Mouse (Mus musculus) megakaryocyte, embryonic 14.5 days (primary cell): ENCODE data around the gene Il5ra. TPM values are rescaled to one million over a fixed set of nuclear protein-coding genes. Genes with fewer than 3 reads are reported as not detected.
A peak's percentile ranks its signal among the peaks of the same experiment; 100 is the strongest.

Source experiments
- H3K27me3 ChIP-seq: replicated peaks from 2 replicates; pipeline ENCODE3; 2012; ENCODE audit warnings: inconsistent platforms
- H3K36me3 ChIP-seq: replicated peaks from 2 replicates; pipeline ENCODE3; 2012; ENCODE audit warnings: low read length, inconsistent platforms, mixed read lengths
- H3K4me1 ChIP-seq: 2 replicates; pipeline ENCODE4 v1.6.1; 2012; ENCODE audit warnings: inconsistent platforms
- H3K4me3 ChIP-seq: replicated peaks from 2 replicates; pipeline ENCODE3; 2012; ENCODE audit warnings: moderate library complexity, mild to moderate bottlenecking, inconsistent platforms
- H3K9me3 ChIP-seq: 2 replicates; pipeline ENCODE4 v1.6.1; 2012; ENCODE audit warnings: inconsistent platforms
- FLI1 ChIP-seq: IDR thresholded peaks from 2 replicates; pipeline ENCODE4 v1.6.1; 2012; ENCODE audit warnings: low read length, inconsistent platforms, mixed read lengths
- GATA1 ChIP-seq: IDR thresholded peaks from 3 replicates; pipeline ENCODE4 v1.6.1; 2012; ENCODE audit warnings: mixed read lengths, low read length, inconsistent platforms, borderline replicate concordance
- polyA plus RNA-seq: library from polyadenylated mRNA; stranded (reverse); fragments of >175 nt; gene quantifications from 2 replicates; pipeline ENCODE4 v1.2.3, GENCODE M21; 2012; ENCODE audit warnings: low replicate concordance; ENCODE audit not compliant: insufficient read depth

Il5ra gene
- polyA plus RNA-seq: 1.0 TPM in 1 of 2 replicates, not detected in the other

DNA sequence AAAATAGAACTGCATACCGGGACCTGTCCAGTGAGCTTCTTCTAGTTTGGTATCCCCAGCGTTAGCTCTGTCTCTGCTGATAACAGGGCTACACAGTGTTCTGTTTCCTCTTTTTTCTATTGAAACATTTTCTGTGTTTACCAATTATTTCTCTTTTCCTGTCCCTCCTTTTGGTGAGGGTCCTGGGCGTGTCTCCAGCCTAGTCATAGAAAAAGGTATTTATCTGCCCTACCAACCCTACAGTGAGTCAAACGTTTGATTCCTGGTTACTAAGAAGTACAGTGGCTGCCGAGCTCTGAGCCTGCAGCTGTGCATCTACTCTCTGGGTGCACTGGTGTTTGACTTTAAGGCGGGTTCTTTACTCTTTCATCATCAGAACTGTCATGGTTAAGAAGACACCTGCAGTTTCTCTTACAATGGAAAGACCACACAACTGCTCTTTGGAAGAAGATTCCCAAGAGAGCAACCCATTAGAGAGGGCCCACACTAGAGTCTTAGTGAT is at the start of gene Il5ra:
Gene Il5ra, minus strand, starts transcription at position 151 of the 502 bp plus-strand sequence.
- Histone ChIP-seq H3K27me3 (no peaks in the 10 kb centered on the region), H3K36me3 (no peaks in the 10 kb centered on the region), H3K4me1 (no peaks in the 10 kb centered on the region), H3K9me3 (no peaks in the 10 kb centered on the region), H3K4me3 (no peak within 1 kb of the TSS)
- TF ChIP-seq GATA1: no peak
- no peak for TF ChIP-seq FLI1

DNA sequence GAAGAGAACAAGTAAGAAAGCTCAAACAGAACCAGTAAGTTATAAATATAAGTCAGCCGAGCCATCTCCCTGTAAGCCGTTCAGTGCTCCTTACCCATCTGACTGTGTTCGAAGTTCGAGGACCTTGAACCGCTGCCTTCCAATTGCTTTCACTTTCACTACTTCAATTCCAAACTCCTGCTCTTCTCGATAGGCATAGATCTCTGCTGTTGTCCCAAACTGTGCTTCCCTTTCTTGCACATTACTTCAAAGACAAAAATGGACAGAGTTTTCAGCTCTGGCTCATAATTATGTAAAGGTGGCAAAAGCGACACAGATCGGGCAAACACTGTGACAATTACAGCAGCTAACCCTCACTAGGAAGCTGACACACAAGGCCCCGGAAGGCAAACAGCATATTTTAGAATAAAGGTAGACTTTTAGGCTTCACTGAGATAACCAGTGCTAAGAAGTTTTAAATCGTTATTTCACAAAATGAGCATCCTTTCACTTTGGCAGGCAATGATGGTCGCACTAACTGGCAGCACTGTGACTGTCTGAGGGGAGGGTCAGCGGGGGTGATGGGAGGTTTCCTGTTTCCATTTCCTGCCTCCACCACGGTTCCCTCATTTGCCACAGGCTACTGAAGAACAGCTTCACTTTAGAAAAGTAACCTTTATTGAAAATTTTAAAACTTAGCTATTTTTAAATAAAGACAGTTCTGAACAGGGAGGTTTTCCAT is 45.4 kb upstream of the Il5ra start:
- Histone ChIP-seq H3K4me1 (peaks cover 52% of the 10 kb centered on the region), H3K4me3 (peak overlapping the region; percentile 72), H3K36me3 (peaks cover 64% of the 10 kb centered on the region), H3K9me3 (no peaks in the 10 kb centered on the region), H3K27me3 (no peaks in the 10 kb centered on the region)
- TF ChIP-seq GATA1 (no peak), FLI1 (no peak)

DNA sequence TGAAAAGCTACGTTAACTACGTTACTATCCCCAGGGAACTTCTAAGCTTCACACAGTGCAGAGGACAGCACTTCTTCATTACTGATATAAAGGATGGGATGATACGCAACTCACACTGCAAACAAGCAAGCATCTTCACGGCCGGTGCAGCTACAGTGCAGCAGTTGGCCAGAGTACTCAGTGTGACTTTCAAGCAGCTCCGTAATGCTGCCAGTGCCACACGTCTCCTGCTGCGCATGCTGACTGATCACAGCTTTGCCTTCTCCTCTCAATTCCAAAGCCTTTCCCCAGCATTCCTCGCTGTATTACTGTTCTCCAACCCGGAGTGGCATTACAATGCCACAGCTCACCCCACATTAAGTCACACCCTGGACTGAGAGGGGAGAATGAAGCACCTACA is 44.8 kb upstream of the Il5ra start:
- Histone ChIP-seq H3K4me1 (peaks cover 45% of the 10 kb centered on the region), H3K9me3 (no peaks in the 10 kb centered on the region), H3K4me3 (peak overlapping the region; percentile 72), H3K27me3 (no peaks in the 10 kb centered on the region), H3K36me3 (peaks cover 70% of the 10 kb centered on the region)
- no peak for TF ChIP-seq GATA1
- TF ChIP-seq FLI1: no peak

DNA sequence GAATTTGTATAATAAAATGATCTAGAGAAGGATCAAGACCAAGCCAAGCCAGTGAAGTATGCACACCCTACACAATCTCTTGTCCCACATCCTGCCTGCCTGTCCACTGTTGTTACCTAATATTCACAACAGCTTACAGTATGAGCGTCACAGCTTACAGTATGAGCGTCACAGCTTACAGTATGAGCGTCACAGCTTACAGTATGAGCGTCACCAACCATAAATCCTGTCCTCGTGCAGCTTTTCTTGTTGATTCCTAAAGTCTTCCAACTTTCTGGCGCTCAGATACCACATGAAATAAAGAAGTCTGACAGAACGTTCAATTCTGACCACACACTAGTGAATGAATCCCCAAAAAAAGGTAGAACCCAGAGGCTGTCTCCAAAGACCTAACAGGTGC is 44.3 kb upstream of the Il5ra start:
- Histone ChIP-seq H3K36me3 (peaks cover 75% of the 10 kb centered on the region), H3K4me1 (peaks cover 41% of the 10 kb centered on the region), H3K9me3 (no peaks in the 10 kb centered on the region), H3K27me3 (no peaks in the 10 kb centered on the region), H3K4me3 (no peak overlapping the region)
- no peak for TF ChIP-seq FLI1
- TF ChIP-seq GATA1: no peak

DNA sequence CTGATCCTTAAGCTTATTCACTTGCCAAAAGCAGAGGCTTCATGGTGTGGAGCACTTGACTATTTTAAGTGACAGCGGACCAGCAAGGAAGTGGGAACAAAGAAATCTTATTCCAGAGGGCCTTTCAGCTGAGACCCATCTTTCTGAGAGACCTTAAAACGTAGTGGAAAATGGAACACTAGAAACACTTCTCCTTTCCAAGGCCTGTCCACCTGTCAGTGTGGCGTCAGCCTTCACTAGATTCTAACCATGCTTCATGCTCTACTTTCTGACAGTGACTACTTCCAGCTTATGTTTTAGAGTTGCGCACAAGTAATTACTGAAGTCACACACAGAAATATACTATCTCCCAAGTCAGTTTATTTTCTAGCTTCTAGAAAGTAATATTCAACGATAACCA is 43.6 kb upstream of the Il5ra start:
- Histone ChIP-seq H3K36me3 (peaks cover 81% of the 10 kb centered on the region), H3K9me3 (no peaks in the 10 kb centered on the region), H3K4me3 (no peak overlapping the region), H3K27me3 (no peaks in the 10 kb centered on the region), H3K4me1 (peaks cover 39% of the 10 kb centered on the region)
- no peak for TF ChIP-seq FLI1
- no peak for TF ChIP-seq GATA1

DNA sequence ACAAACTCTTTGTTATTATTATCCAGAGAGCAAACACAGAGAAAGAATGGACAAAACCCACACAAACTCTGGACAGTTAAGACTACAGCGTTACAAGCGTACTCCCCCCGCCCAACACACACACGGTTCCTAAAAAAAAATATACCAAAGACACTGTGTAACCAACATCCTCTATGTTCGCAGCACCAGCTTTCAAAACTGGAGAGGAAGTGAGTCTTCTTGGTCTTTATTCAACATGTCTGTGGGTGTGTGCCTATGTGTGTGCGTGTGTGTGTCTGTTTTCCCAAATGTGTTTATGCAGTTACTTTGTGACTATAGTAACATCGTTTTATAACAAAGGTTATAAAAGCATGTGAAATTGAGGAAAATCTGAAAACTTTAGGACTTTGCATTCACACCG is 42.6 kb upstream of the Il5ra start:
- no peak overlapping the region for H3K4me3 ChIP-seq
- H3K27me3 ChIP-seq: no peaks in the 10 kb centered on the region
- no peaks in the 10 kb centered on the region for H3K9me3 ChIP-seq
- TF ChIP-seq GATA1: no peak
- no peak for TF ChIP-seq FLI1
- peaks cover 33% of the 10 kb centered on the region for H3K4me1 ChIP-seq
- peaks cover 91% of the 10 kb centered on the region for H3K36me3 ChIP-seq

DNA sequence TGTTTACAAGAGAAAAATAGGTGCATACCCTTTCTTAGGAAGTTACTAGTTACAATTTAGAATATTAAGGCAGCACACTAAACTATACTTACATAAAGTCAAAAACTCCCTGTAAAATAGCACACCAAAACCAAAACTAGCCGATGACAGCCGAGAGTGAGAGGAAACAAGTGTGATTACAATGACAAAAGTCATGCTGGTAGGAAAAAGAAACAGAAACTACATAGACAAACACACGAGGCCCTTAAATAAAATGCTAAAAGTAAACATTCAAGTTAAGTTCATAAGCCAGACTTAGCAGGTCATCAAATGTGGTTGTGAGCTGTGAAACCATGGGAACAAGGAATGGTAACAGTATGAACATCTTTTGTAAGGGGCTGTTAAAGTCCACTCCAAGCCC is 38.3 kb upstream of the Il5ra start:
- Histone ChIP-seq H3K27me3 (no peaks in the 10 kb centered on the region), H3K36me3 (peaks cover 86% of the 10 kb centered on the region), H3K4me1 (no peaks in the 10 kb centered on the region), H3K9me3 (no peaks in the 10 kb centered on the region), H3K4me3 (no peak overlapping the region)
- TF ChIP-seq GATA1 (no peak), FLI1 (no peak)

DNA sequence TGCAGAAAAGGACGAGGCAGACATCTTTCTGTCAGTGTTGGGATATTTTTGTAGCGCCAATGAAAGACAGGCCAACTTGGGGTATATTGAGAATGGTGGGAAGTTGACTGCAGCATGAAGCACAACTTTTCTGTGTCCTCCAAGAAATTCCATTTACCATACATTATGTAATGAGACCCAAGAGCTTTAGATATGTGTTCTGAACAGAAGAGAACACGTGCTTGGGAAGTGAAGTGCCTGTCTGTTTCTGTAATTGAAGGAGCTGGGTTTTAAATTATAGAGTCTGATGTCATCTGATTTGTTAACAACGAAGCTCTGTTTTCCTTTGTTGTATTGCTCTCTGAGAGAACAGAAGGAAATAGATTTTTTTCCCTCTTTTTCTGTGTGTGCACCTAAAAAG is 21.2 kb upstream of the Il5ra start:
- peaks cover 12% of the 10 kb centered on the region for H3K4me1 ChIP-seq
- no peaks in the 10 kb centered on the region for H3K27me3 ChIP-seq
- peak overlapping the region; percentile 91 for H3K4me3 ChIP-seq
- H3K36me3 ChIP-seq: peaks cover 38% of the 10 kb centered on the region
- H3K9me3 ChIP-seq: no peaks in the 10 kb centered on the region
- TF ChIP-seq GATA1 (no peak), FLI1 (no peak)

DNA sequence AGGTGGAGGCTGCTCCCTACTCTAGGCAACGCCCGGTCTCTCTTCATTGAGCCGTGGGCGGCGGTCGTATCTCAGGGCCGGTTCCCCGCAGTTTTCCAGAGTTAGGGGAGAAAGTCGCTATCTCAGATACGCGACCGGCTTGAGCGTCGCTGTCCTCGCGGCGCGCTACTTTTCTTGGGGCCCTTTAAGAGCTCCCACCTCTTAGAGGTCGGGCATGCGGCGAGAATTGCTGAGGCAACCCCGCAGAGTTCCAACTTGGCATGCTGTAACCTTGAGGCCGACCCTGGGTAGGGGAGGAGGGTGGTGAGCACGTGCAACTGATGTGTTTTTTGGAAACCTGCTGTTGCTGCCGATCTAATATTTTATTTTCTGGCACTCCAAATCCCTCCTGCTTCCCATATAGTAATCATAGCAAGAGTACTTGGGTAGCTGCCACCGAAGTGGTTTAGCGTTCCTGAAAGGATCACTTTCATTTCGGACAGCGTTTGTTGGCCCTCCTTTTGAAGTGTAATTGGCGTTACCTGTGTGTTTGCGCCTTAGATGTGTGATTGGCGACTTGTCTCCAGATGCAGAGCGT is 20.5 kb upstream of the Il5ra start:
- H3K36me3 ChIP-seq: peaks cover 32% of the 10 kb centered on the region
- TF ChIP-seq GATA1 (no peak), FLI1 (no peak)
- H3K4me3 ChIP-seq: peak overlapping the region; percentile 91
- no peaks in the 10 kb centered on the region for H3K27me3 ChIP-seq
- no peaks in the 10 kb centered on the region for H3K9me3 ChIP-seq
- peaks cover 12% of the 10 kb centered on the region for H3K4me1 ChIP-seq

DNA sequence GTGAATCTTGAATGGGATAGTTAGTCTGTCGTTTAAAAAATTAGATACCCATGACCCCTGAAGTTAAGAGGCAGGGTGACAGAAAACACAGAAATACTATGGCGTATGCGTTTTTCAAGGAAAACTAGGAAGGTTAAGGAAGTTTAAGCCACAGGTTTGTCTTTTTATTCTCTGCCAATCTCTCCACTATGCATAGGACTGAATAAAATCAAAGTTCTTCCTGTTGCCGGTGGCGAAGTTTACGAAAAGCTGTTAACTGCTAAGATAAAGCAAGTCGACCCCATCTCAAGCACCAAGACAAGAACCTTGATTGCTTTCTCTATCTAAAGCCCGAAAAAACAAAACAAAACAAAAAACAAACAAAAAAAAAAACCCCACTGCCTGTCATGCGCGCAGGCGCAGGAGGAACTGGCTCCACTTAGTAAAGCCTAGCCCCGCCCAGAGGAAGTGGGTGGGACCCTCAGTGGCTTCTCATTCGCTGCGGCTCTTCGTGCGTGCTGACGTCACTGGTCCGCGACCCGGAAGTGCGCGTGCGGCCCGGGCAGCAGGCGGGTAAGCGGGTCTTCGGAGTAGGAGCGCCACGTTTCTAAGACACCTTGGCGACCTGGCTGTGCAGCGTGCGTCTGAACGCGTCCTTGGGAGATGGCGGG is 19.9 kb upstream of the Il5ra start, which contains the start of gene Trnt1:
Gene Trnt1, plus strand, starts transcription at position 481 of the 650 bp plus-strand sequence.
- peaks cover 26% of the 10 kb centered on the region for H3K36me3 ChIP-seq
- TF ChIP-seq FLI1 (peak; percentile 63; the same call in 1 of the 2 replicates), GATA1 (no peak)
- H3K4me3 ChIP-seq: peak within 1 kb of the TSS; percentile 91
- peaks cover 12% of the 10 kb centered on the region for H3K4me1 ChIP-seq
- no peaks in the 10 kb centered on the region for H3K9me3 ChIP-seq
- H3K27me3 ChIP-seq: no peaks in the 10 kb centered on the region
